Mouse (Mus musculus) hindbrain, postnatal 0 days (tissue): ENCODE measurements around the gene Epb41l2. TPM values are rescaled to one million over a fixed set of nuclear protein-coding genes. Genes with fewer than 3 reads are reported as not detected.

Experiments
- ATAC-seq: fragments of 200-750 bp; cut with Nextera tagmentation; 2 replicates; pipeline ENCODE4 v1.8.0; 2017; ENCODE audit warnings: mild to moderate bottlenecking, moderate TSS enrichment, moderate library complexity
- DNase-seq: peaks from one replicate; pipeline ENCODE4 v3.0.0-alpha.2; 2015; ENCODE audit warnings: low spot score
- H3K27ac ChIP-seq: fragments of 300-500 bp; sonication (generic); 2 replicates; pipeline ENCODE4 v1.5.1; 2014; ENCODE audit warnings: mild to moderate bottlenecking
- H3K27me3 ChIP-seq: fragments of 300-500 bp; sonication (generic); 2 replicates; pipeline ENCODE4 v1.6.1; 2014; ENCODE audit warnings: low read length, mixed read lengths; ENCODE audit not compliant: insufficient read depth
- H3K36me3 ChIP-seq: fragments of 300-500 bp; sonication (generic); 2 replicates; pipeline ENCODE4 v1.6.1; 2014; ENCODE audit warnings: low read length, mixed read lengths; ENCODE audit not compliant: insufficient read depth
- H3K4me1 ChIP-seq: fragments of 300-500 bp; sonication (generic); 2 replicates; pipeline ENCODE4 v1.6.1; 2014; ENCODE audit warnings: antibody characterized with exemption, low read length, mixed read lengths; ENCODE audit not compliant: insufficient read depth
- H3K4me2 ChIP-seq: fragments of 300-500 bp; sonication (generic); 2 replicates; pipeline ENCODE4 v1.6.1; 2014; ENCODE audit warnings: low read depth, mild to moderate bottlenecking, low read length, moderate library complexity, mixed read lengths
- H3K4me3 ChIP-seq: fragments of 300-500 bp; sonication (generic); 2 replicates; pipeline ENCODE4 v1.5.1; 2014; ENCODE audit warnings: low read length
- H3K9ac ChIP-seq: fragments of 300-500 bp; sonication (generic); replicated peaks from 2 replicates; pipeline ENCODE4 v1.6.1; 2014; ENCODE audit warnings: mild to moderate bottlenecking, low read length, moderate library complexity, mixed read lengths
- H3K9me3 ChIP-seq: fragments of 300-500 bp; sonication (generic); 2 replicates; pipeline ENCODE4 v1.6.1; 2016; ENCODE audit warnings: low read length, mixed read lengths
- CTCF ChIP-seq: IDR thresholded peaks from 2 replicates; pipeline ENCODE4 v1.5.1; 2016; ENCODE audit warnings: antibody characterized with exemption, control low read depth, low read depth
- WGBS: fragments of 180-500 bp; shearing (Covaris S2); extraction: QIAGEN DNeasy Blood & Tissue Kit; methylation state at CpG from one replicate; pipeline ENCODE4 v1.1.7; 2014; 5-methylcytosine and 5-hydroxymethylcytosine counted together
- polyA plus RNA-seq: library from polyadenylated mRNA; unstranded; fragments of >200 nt; fragmentation: Nextera tagmentation; extraction: Ambion mirVana; gene quantifications from 2 replicates; pipeline ENCODE4 v1.2.1, GENCODE M21; 2015
- total RNA-seq: library from RNA; depleted of rRNA; stranded (reverse); fragments of >200 nt; gene quantifications from 2 replicates; pipeline ENCODE4 v1.2.3, GENCODE M21; 2014

Epb41l2 gene
- total and polyA plus RNA-seq, 2 experiments from 2014 or later = 26.0 to 49.6 TPM

DNA sequence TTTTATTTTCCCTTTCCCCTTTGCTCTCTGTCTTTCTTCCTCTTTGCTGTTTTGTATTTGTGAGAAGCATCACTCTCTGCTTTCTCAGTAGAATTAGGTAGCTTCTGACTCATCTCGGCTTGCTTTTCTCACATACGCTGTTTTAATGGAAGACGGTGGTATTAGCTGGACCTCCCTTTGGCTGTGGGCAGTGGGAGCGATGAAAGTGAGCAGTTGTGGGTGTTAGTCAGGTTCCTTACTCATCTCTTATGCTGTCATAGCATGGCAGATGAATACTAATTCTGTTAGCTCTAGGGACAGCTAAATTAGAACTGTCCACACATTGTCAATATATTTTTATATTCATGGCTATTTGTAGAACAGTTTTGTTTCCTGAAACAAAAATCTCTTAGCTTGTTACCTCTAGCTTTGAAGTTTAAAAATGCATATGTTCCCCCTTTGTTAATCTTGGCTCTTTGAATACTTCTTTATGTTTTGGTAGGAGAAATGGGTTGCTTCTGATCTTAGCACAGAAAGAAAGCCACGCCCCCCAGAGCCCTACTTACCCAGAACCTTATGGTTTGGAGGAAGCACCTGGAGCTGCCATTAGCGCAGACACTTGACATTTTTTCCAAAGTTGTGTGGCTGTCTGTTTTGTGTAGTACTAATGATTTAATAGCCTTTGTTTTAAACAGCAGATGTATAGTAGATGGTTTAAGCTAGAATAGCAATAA lies 78.1 kb downstream of the Epb41l2 start:
- no peak for ATAC-seq
- Histone ChIP-seq H3K4me2 (no peak overlapping the region), H3K27me3 (no peaks in the 10 kb centered on the region), H3K4me1 (no peaks in the 10 kb centered on the region), H3K9me3 (no peaks in the 10 kb centered on the region), H3K4me3 (no peak overlapping the region), H3K27ac (no peak overlapping the region), H3K36me3 (no peaks in the 10 kb centered on the region), H3K9ac (no peak overlapping the region)
- DNase-seq = no peak
- 88% methylated on average over 6 of the region's 6 CpGs for WGBS
- no peak for TF ChIP-seq CTCF

DNA sequence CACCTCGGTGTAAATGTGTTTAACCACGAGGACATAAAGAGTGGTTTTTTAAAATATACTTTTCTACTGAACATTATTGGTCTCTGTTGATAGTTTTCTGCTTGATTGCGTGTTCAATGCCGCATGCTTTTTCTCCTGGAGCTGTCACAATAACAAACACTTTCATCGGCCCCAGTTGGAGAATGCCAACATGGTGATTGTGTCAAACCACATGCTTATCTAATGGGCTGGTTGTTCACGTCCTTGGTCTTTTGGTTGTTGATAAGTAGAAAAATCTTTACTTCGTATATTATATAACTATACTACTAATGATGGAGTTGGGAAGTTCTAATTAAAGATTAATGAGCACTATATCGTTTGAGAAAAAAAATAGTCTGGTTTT lies 78.7 kb downstream of the Epb41l2 start:
- Histone ChIP-seq H3K36me3 (no peaks in the 10 kb centered on the region), H3K9me3 (no peaks in the 10 kb centered on the region), H3K27me3 (no peaks in the 10 kb centered on the region), H3K27ac (no peak overlapping the region), H3K4me1 (no peaks in the 10 kb centered on the region), H3K9ac (no peak overlapping the region), H3K4me3 (no peak overlapping the region), H3K4me2 (no peak overlapping the region)
- no peak for DNase-seq
- WGBS = 84% methylated on average over 8 of the region's 8 CpGs
- no peak for TF ChIP-seq CTCF
- no peak for ATAC-seq

DNA sequence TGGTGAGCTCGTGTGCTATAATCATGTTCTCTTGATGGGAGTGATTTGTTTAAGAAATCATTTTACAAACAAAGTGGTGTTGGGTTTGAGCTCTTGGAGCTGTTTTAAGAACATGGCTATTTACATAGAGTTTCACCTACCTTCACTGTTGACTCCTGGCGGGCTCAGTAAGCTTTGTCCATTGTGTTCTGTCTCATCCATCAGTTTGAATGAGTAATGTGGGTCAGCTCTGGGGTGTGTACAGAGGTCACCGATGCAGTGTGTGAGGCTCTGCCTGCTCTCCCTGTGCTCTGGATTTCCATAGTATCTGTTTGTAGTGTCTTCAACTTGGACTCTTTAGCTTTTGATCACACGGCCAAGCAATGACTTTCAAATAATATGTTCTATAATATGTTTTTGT lies 79.6 kb downstream of the Epb41l2 start:
- ATAC-seq = no peak
- 68% methylated on average over 4 of the region's 4 CpGs for WGBS
- H3K4me3 ChIP-seq = no peak overlapping the region

DNA sequence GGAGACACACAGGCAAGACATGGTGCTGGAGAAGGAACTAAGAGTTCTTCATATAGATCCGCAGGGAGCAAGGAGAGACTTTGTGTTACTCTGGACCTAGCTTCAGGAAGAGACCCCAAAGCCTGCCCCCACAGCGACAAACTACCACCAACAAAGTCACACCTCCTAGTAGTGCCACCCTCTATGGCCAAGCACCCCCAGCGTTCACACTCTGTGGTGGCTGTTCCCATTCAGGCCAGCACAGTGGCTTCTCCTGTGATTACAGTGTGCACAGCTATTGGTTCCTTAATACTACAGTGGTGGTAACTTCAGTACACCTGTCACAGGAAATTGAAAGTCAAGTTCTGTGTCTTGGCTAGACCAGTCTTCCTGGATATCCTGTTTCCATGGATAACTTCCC lies 80.3 kb downstream of the Epb41l2 start:
- H3K27ac ChIP-seq = no peak overlapping the region
- H3K4me3 ChIP-seq = no peak overlapping the region
- no peak overlapping the region for H3K9ac ChIP-seq
- DNase-seq (no peak), ATAC-seq (no peak)
- no peaks in the 10 kb centered on the region for H3K36me3 ChIP-seq
- TF ChIP-seq CTCF = no peak
- WGBS = 91% methylated on average over 3 of the region's 3 CpGs
- no peaks in the 10 kb centered on the region for H3K27me3 ChIP-seq
- H3K4me1 ChIP-seq = no peaks in the 10 kb centered on the region
- H3K4me2 ChIP-seq = no peak overlapping the region
- H3K9me3 ChIP-seq = no peaks in the 10 kb centered on the region

More for the DNA sequence above, 79.6 kb downstream of the Epb41l2 start:
- no peaks in the 10 kb centered on the region for H3K36me3 ChIP-seq
- no peak for DNase-seq
- no peak overlapping the region for H3K4me2 ChIP-seq
- no peak overlapping the region for H3K27ac ChIP-seq
- H3K9me3 ChIP-seq = no peaks in the 10 kb centered on the region
- no peak for TF ChIP-seq CTCF
- H3K27me3 ChIP-seq = no peaks in the 10 kb centered on the region
- H3K9ac ChIP-seq = no peak overlapping the region
- no peaks in the 10 kb centered on the region for H3K4me1 ChIP-seq

DNA sequence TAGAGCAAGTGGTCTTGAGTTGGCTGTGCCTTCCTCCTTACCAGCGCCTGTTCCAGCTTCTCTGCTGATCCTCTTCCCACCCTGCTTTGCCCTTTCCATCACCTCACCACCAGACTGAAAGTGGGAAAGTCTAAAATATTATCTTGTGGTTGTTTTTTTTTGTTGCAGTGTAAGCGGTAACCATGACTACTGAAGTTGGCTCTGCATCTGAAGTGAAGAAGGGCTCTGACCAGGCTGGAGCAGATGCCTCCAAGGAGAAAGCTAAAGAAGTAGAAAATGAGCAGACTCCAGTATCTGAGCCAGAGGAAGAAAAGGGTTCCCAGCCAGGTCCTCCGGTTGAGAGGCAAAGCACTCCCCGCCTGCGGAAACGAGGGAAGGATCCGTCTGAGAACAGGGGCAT lies 81.8 kb downstream of the Epb41l2 start:
- WGBS = 78% methylated on average over 7 of the region's 7 CpGs
- no peaks in the 10 kb centered on the region for H3K9me3 ChIP-seq
- no peak overlapping the region for H3K27ac ChIP-seq
- no peak for TF ChIP-seq CTCF
- no peak overlapping the region for H3K4me3 ChIP-seq
- no peak overlapping the region for H3K4me2 ChIP-seq
- no peaks in the 10 kb centered on the region for H3K4me1 ChIP-seq
- H3K9ac ChIP-seq = no peak overlapping the region
- H3K36me3 ChIP-seq = no peaks in the 10 kb centered on the region
- DNase-seq = no peak
- H3K27me3 ChIP-seq = no peaks in the 10 kb centered on the region
- no peak for ATAC-seq

DNA sequence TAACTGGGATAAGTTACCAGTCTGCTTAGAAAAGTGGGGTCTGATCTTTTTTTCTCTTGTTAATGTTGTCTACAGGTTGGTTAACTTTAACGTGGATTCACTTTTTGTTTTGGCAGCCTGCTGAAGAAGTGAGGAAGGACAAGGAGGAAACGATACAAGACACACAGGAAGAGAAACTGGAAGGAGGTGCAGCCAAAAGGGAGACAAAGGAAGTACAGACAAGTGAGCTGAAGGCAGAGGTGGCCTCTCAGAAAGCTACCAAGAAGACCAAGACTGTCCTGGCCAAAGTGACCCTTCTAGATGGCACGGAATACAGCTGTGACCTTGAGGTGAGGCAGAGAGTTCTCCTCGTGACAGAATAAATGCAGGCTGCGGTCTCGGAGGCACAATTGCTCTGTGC lies 84.0 kb downstream of the Epb41l2 start:
- no peaks in the 10 kb centered on the region for H3K36me3 ChIP-seq
- no peak overlapping the region for H3K4me2 ChIP-seq
- H3K27me3 ChIP-seq = no peaks in the 10 kb centered on the region
- no peak for ATAC-seq
- no peak overlapping the region for H3K4me3 ChIP-seq
- no peak overlapping the region for H3K9ac ChIP-seq
- H3K27ac ChIP-seq = no peak overlapping the region
- no peaks in the 10 kb centered on the region for H3K9me3 ChIP-seq
- TF ChIP-seq CTCF = no peak
- 88% methylated on average over 6 of the region's 6 CpGs for WGBS
- no peaks in the 10 kb centered on the region for H3K4me1 ChIP-seq
- no peak for DNase-seq

DNA sequence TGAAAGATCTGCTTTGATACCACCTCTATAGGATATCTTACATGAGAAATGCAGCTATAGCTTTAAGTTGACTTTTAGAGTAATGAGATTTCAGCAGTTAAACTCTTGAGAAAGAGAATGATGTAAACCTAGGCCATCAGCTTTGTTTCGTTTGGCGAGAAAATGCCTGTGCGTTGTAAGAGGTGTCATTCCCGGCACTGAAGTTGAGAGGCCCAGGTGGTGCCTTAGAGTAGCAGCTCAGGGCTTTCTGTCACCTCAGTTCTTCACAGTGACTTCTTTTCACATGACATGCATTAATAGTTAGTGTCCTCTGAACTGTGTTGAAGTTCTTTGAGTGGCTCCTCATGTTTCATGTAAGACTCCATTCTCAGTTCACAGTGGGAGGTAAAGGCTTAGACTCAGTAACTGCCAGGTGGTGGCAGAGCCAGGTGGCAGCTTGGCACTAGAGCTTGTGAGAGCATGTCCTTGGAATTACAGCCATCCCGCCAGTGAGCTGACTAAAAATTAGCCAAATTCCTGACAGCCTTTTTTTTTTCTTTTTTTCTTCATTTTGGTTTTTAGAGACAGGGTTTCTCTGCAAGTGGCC lies 84.7 kb downstream of the Epb41l2 start:
- no peak for TF ChIP-seq CTCF
- WGBS = 80% methylated on average over 5 of the region's 5 CpGs
- Histone ChIP-seq H3K9ac (no peak overlapping the region), H3K4me1 (no peaks in the 10 kb centered on the region), H3K9me3 (no peaks in the 10 kb centered on the region), H3K27ac (no peak overlapping the region), H3K36me3 (no peaks in the 10 kb centered on the region), H3K27me3 (no peaks in the 10 kb centered on the region), H3K4me3 (no peak overlapping the region), H3K4me2 (no peak overlapping the region)
- DNase-seq (no peak), ATAC-seq (no peak)
